Mouse (Mus musculus) adrenal gland, postnatal 25 days (tissue): ENCODE results near the gene Mcts2. TPM values are rescaled to one million over a fixed set of nuclear protein-coding genes. Genes with fewer than 3 reads are reported as not detected.
A peak's percentile ranks its signal among the peaks of the same experiment; 100 is the strongest.

ENCODE experiments used
- DNase-seq: peaks from one replicate; pipeline ENCODE4 v3.0.0; 2021; ENCODE audit warnings: mixed read lengths
- total RNA-seq: library from RNA; stranded (reverse); gene quantifications from 2 replicates; pipeline ENCODE4 v1.2.3, GENCODE M21; 2021

Mcts2 gene
- total RNA-seq, 1 experiment from 2014 or later = 34.2 TPM

- DNase-seq = no peak
These were observed 39.4 kb downstream of the Mcts2 start for GRCm38 (mm10) chr2:152726213-152726612.

- no peak for DNase-seq
These were observed 40.0 kb downstream of the Mcts2 start for GRCm38 (mm10) chr2:152726751-152727335.

- DNase-seq = no peak
These were observed 41.1 kb downstream of the Mcts2 start for GRCm38 (mm10) chr2:152727795-152728510.

- no peak for DNase-seq
These were observed 41.8 kb downstream of the Mcts2 start for GRCm38 (mm10) chr2:152728594-152728993.

GRCm38 (mm10) chr2:152729013-152729635 lies 42.3 kb downstream of the Mcts2 start:
- no peak for DNase-seq

GRCm38 (mm10) chr2:152729636-152730020 lies 42.8 kb downstream of the Mcts2 start:
- peak; percentile 61 for DNase-seq

GRCm38 (mm10) chr2:152733201-152733600 lies 46.4 kb downstream of the Mcts2 start:
- no peak for DNase-seq

GRCm38 (mm10) chr2:152734501-152734900 lies 47.7 kb downstream of the Mcts2 start:
- DNase-seq = no peak

GRCm38 (mm10) chr2:152734984-152735383 lies 48.1 kb downstream of the Mcts2 start:
- DNase-seq = peak; percentile 97

- peak; percentile 83 for DNase-seq
These were observed 49.3 kb downstream of the Mcts2 start, which contains the start of gene Id1 for GRCm38 (mm10) chr2:152736090-152736601. Gene Id1, plus strand, starts transcription at chr2:152736251.

GRCm38 (mm10) chr2:152736748-152737147 lies 49.9 kb downstream of the Mcts2 start:
- peak; percentile 42 for DNase-seq

Other genes starting within 250 kb of the Mcts2 start
- not detected in 2 replicates for gene Defb23, start 222.4 kb upstream of the Mcts2 start, total RNA-seq
- gene Defb20, start 210.0 kb upstream of the Mcts2 start, total RNA-seq = not detected in 2 replicates
- not detected in 2 replicates for gene Defb22, start 196.9 kb upstream of the Mcts2 start, total RNA-seq
- not detected in 2 replicates for gene Defb26, start 175.3 kb upstream of the Mcts2 start, total RNA-seq
- not detected in 2 replicates for gene Defb28, start 168.8 kb upstream of the Mcts2 start, total RNA-seq
- gene Defb29, start 146.9 kb upstream of the Mcts2 start, total RNA-seq = not detected in 2 replicates
- gene Gm17416, start 117.7 kb upstream of the Mcts2 start, total RNA-seq = not detected in 2 replicates
- not detected in 2 replicates for gene Defb21, start 114.3 kb upstream of the Mcts2 start, total RNA-seq
- 0.97 TPM in 1 of 2 replicates, not detected in the other for gene Defb19, start 106.7 kb upstream of the Mcts2 start, total RNA-seq
- not detected in 2 replicates for gene Defb45, start 87.6 kb upstream of the Mcts2 start, total RNA-seq
- gene Defb36, start 82.7 kb upstream of the Mcts2 start, total RNA-seq = 1.0 TPM in 1 of 2 replicates, not detected in the other
- gene Defb25, start 64.0 kb upstream of the Mcts2 start, total RNA-seq = 2.5 TPM in 1 of 2 replicates, not detected in the other
- 8.1 and 9.0 TPM in 2 replicates for gene Rem1, start 60.1 kb upstream of the Mcts2 start, total RNA-seq
- gene H13, start 17.6 kb upstream of the Mcts2 start, total RNA-seq = 149 and 153 TPM in 2 replicates
- gene Id1, start 49.2 kb downstream of the Mcts2 start, total RNA-seq = 73.3 and 81.1 TPM in 2 replicates
- gene Cox4i2, start 67.1 kb downstream of the Mcts2 start, total RNA-seq = 4.2 and 4.3 TPM in 2 replicates
- gene Bcl2l1, start 144.7 kb downstream of the Mcts2 start, total RNA-seq = 48.9 and 61.8 TPM in 2 replicates
- 9.6 and 13.5 TPM in 2 replicates for gene Tpx2, start 160.9 kb downstream of the Mcts2 start, total RNA-seq
- not detected in 2 replicates for gene Mylk2, start 224.3 kb downstream of the Mcts2 start, total RNA-seq
- gene Foxs1, start 246.2 kb downstream of the Mcts2 start, total RNA-seq = 2.1 and 2.9 TPM in 2 replicates